Mouse (Mus musculus): ENCODE results near the gene Cst9. TPM values are rescaled to one million over a fixed set of nuclear protein-coding genes. Genes with fewer than 3 reads are reported as not detected.

Gene Cst9
- polyA plus RNA-seq (2012; rRNA removed) = 0.09 and 0.14 TPM in 2 replicates

DNA sequence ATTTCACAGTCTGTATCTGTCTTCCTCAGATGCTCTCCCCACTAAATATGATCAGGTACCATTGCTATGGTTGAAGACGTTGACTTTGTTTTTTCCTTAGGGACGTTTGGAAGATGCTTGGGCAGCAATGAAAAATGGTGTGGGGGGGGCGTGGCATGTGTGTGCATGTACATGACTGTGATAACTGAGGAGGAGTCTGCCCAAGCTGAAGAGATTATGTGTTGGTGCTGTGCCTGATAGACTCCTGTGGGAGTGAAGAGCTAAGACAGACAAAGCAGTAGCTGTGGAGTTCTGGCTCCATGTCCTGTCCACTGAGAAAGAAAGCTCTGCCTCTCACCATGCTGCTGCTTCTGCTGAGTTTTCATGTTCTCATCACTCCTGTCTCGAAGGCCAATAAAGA, at the start of gene Cst9:
Cst9 (plus strand) TSS at position 236 of the 400 bp plus-strand sequence.

DNA sequence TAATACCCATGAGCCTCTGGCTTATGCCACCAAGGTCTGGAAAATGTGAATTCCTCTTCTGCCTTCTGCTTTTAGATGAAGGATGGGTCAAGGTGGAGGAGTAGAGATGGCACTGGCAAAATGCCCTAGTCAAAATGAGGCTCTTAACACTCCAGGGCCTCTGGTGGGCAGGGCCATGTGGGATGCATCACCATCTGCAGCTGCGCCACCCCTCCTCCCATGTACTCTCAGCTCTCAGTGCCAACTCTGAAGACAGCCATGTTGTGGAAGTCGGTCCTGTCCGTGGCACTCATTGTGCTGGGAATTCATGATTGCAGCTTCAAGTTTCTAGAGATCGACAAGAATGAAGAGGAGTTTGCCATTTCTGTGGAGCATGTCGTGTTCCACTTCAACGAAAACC, 45.8 kb upstream of the Cst9 start, which contains the start of gene Cst12:
Cst12 (plus strand) TSS at position 220 of the 400 bp plus-strand sequence.

DNA sequence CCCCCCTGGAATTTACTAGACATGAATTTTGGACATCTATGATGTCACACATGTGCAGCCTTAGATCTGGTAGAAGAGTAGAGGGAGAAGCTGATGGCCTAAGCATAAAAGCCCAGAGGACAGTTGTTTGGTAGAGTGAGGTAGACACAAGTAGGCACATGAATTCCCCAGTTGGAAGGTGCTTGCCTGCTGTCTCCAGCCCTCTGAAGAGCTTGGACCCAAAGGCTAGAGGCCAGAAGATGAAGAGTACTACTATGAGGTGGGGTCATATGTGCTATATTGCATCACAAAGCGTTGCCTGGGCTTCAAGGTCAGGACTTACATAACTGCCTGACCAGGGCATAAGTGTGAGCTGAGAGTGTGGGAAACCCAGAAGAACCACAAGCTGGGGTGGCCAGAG, 36.5 kb upstream of the Cst9 start, which contains the start of gene Cst8:
Cst8 (plus strand) TSS at position 301 of the 400 bp plus-strand sequence.

DNA sequence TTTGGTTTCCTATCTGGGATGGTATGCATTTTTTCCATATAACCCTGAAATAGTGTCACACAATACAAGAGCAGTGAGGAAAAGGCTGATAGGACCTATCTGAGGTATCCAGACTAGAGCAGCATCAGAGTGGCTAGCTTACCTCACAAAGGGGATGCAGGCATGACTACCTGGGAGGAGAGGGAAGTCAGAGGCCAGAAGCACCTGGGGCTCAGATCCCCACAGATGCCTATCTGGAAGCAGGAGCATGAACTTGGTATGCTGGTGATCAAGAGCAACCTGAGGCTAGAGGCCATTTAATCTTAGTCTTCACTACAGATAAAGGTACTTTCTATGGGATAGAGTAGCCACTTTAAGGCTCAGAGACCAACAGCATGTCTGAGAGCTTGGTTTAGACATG, 15.0 kb upstream of the Cst9 start, which contains the start of gene Cst13:
Cst13 (plus strand) TSS at position 173 of the 400 bp plus-strand sequence.

DNA sequence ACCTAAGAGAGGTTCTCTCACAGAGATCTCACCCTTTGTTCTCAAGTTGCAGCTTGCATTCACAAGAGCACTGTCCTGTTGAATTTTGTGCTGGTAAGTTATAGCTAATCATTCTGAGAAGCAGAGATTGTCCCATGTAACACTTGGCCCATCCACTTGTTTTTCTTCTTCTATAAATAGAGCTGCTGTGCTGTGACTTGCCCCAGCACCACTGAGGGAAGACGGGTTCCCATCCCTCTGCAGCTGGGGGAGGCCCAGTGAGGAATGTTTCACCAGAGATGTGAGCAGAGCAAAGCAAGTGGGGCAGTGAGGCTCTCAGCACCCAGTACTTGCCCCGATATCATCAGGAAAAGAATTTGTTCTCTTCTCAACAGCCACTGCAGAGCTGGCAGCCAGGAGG, 30.0 kb downstream of the Cst9 start, which contains the start of gene 9230104L09Rik:
9230104L09Rik (minus strand) TSS at position 73 of the 400 bp plus-strand sequence.

DNA sequence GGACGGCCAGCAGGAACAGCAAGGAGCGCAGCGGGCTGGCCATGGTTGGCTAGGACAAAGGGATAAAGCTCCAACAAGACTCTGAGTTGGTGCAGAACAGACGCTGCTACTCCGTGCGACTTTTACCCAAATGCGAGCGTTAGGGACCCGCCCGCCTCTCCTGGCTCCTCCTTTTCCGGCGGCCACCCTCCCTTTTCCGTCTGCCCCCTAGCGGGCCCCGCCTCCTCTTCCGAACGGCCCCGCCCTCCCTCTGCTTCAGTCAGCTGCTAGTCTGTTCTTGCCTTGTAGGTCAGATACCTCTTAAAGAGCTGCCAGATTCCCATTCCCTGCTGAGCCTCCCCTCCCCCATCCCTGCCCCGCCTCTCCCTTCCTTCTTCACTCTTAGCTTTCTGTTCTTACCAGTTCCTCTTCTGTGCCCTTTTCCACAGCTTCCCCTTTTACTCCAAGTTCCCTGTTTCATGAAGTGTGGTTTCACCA, 40.4 kb downstream of the Cst9 start, which contains the start of gene Cst3:
Cst3 (minus strand) TSS at position 358 of the 477 bp plus-strand sequence.

Other genes starting within 250 kb of the Cst9 start
- 41.6 and 46.7 TPM in 2 replicates for gene Nxt1, start 162.5 kb upstream of the Cst9 start, polyA plus RNA-seq (2012; rRNA removed)
- gene Gzf1, start 154.1 kb upstream of the Cst9 start, polyA plus RNA-seq (2012; rRNA removed) = 5.4 and 5.9 TPM in 2 replicates
- gene Napb, start 102.7 kb upstream of the Cst9 start, polyA plus RNA-seq (2012; rRNA removed) = 0.33 and 0.38 TPM in 2 replicates
- gene Cstl1, start 84.8 kb upstream of the Cst9 start, polyA plus RNA-seq (2012; rRNA removed) = not detected in 2 replicates
- gene Cst11, start 63.6 kb upstream of the Cst9 start, polyA plus RNA-seq (2012; rRNA removed) = not detected in 2 replicates
- gene 8030411F24Rik, start 53.1 kb upstream of the Cst9 start, polyA plus RNA-seq (2012; rRNA removed) = not detected in 2 replicates
- not detected in 2 replicates for gene Cst12, start 45.8 kb upstream of the Cst9 start, polyA plus RNA-seq (2012; rRNA removed)
- 0.08 and 0.09 TPM in 2 replicates for gene Cst8, start 36.4 kb upstream of the Cst9 start, polyA plus RNA-seq (2012; rRNA removed)
- gene Cst13, start 15.1 kb upstream of the Cst9 start, polyA plus RNA-seq (2012; rRNA removed) = not detected in 2 replicates
- gene 9230104L09Rik, start 29.9 kb downstream of the Cst9 start, polyA plus RNA-seq (2012; rRNA removed) = not detected in 2 replicates
- 101 and 117 TPM in 2 replicates for gene Cst3, start 40.5 kb downstream of the Cst9 start, polyA plus RNA-seq (2012; rRNA removed)
- gene Gm1330, start 168.1 kb downstream of the Cst9 start, polyA plus RNA-seq (2012; rRNA removed) = not detected in 2 replicates
- gene Gm10750, start 182.1 kb downstream of the Cst9 start, polyA plus RNA-seq (2012; rRNA removed) = not detected in 2 replicates

Data from liver, embryonic 14 days (tissue).